Mouse (Mus musculus) limb, embryonic 15.5 days (tissue): Measurements from ENCODE around the gene Dnm3. TPM values are rescaled to one million over a fixed set of nuclear protein-coding genes. Genes with fewer than 3 reads are reported as not detected.

Experiments
- ATAC-seq: fragments of 200-750 bp; cut with Nextera tagmentation; 2 replicates; pipeline ENCODE4 v1.8.0; 2017; ENCODE audit warnings: low read depth, moderate TSS enrichment; ENCODE audit not compliant: insufficient number of reproducible peaks, low FRiP score, low TSS enrichment
- H3K27ac ChIP-seq: fragments of 300-500 bp; sonication (generic); 2 replicates; pipeline ENCODE4 v1.5.1; 2015; ENCODE audit warnings: moderate library complexity, mild to moderate bottlenecking, inconsistent platforms
- H3K27me3 ChIP-seq: fragments of 300-500 bp; sonication (generic); 2 replicates; pipeline ENCODE4 v1.6.1; 2015; ENCODE audit warnings: inconsistent platforms
- H3K36me3 ChIP-seq: fragments of 300-500 bp; sonication (generic); 2 replicates; pipeline ENCODE4 v1.6.1; 2015; ENCODE audit warnings: inconsistent platforms
- H3K4me1 ChIP-seq: fragments of 300-500 bp; sonication (generic); 2 replicates; pipeline ENCODE4 v1.6.1; 2015; ENCODE audit warnings: inconsistent platforms
- H3K4me2 ChIP-seq: fragments of 300-500 bp; sonication (generic); 2 replicates; pipeline ENCODE4 v1.6.1; 2015; ENCODE audit warnings: mild to moderate bottlenecking, inconsistent platforms
- H3K4me3 ChIP-seq: fragments of 300-500 bp; sonication (generic); 2 replicates; pipeline ENCODE4 v1.5.1; 2015; ENCODE audit warnings: mild to moderate bottlenecking, inconsistent platforms
- H3K9ac ChIP-seq: fragments of 300-500 bp; sonication (generic); 2 replicates; pipeline ENCODE4 v1.6.1; 2015; ENCODE audit warnings: inconsistent platforms
- H3K9me3 ChIP-seq: fragments of 300-500 bp; sonication (generic); 2 replicates; pipeline ENCODE4 v1.6.1; 2016; ENCODE audit warnings: inconsistent platforms
- WGBS: fragments of 180-500 bp; shearing (Covaris S2); methylation state at CpG from one replicate; pipeline ENCODE4 v1.1.7; 2015; 5-methylcytosine and 5-hydroxymethylcytosine counted together
- polyA plus RNA-seq: library from polyadenylated mRNA; unstranded; fragments of >200 nt; fragmentation: Nextera tagmentation; extraction: Ambion mirVana; gene quantifications from 2 replicates; pipeline ENCODE4 v1.2.1, GENCODE M21; 2015

The Dnm3 gene
- polyA plus RNA-seq, 1 experiment from 2014 or later, result 23.6 TPM

DNA sequence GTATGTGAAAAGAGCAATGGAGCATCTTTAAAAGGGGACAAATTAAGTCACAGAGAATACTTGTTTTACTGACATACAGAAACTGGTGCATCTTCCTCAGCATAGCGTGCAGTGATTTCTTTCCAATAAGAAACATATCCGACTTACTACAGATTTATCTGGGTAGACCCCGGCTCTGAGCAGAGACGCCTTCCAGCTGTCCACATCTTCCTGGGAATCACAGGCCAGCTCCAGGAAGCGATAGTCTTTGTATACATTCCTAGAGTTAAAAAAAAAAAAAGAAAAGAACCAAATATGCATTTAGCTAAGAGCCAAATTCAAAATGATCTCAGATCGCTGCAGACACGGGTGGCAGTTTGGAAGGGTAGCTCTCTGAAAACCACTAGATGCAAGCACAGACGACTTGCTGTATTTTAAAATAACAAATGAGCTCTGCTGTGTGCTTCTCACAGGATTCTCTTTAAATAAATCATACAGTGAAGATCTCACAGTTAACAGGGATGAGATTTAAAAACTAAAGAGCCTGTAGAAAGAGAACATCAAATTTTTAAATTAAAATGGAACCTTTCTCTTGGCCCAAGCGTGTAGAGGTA, 393.9 kb downstream of the Dnm3 start:
- peak overlapping the region; percentile 75 for H3K27ac ChIP-seq
- H3K36me3 ChIP-seq, result no peaks in the 10 kb centered on the region
- no peaks in the 10 kb centered on the region for H3K9me3 ChIP-seq
- no peak for ATAC-seq
- H3K4me1 ChIP-seq, result peaks cover 15% of the 10 kb centered on the region
- no peaks in the 10 kb centered on the region for H3K27me3 ChIP-seq
- H3K9ac ChIP-seq, result no peak overlapping the region
- WGBS, result 48% methylated on average over 9 of the region's 9 CpGs
- no peak overlapping the region for H3K4me3 ChIP-seq
- no peak overlapping the region for H3K4me2 ChIP-seq

- H3K4me2 ChIP-seq, result no peak overlapping the region
- H3K9ac ChIP-seq, result no peak overlapping the region
- H3K9me3 ChIP-seq, result no peaks in the 10 kb centered on the region
- no peak overlapping the region for H3K4me3 ChIP-seq
- ATAC-seq, result no peak
- peaks cover 15% of the 10 kb centered on the region for H3K4me1 ChIP-seq
- WGBS, result 70% methylated on average over 2 of the region's 2 CpGs
- no peaks in the 10 kb centered on the region for H3K27me3 ChIP-seq
- no peaks in the 10 kb centered on the region for H3K36me3 ChIP-seq
- H3K27ac ChIP-seq, result peak overlapping the region; percentile 57; the same call in 1 of the 2 replicates
Measured at GRCm38 (mm10) chr1:162083354-162083753, 394.5 kb downstream of the Dnm3 start.

DNA sequence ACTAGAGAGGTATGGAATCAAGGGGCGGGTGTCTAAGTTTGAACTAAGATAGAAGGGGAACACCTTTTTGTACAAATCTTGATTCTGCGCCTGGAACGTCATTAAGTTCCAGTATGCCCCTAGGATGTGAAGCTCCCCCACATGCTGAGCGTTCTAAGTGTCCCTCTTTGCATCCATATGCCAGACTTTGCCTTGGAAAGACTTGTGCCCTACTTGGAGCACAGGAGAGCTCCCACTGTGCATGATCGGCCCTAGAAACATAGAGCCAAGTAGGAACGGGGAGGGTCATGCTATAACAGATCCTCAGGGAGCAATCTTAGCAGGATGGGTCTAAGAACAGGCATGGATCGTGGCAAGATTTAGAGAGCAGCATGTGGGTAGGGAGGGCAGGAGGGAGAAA, 395.1 kb downstream of the Dnm3 start:
- peaks cover 19% of the 10 kb centered on the region for H3K4me1 ChIP-seq
- no peaks in the 10 kb centered on the region for H3K36me3 ChIP-seq
- no peak overlapping the region for H3K4me2 ChIP-seq
- H3K27ac ChIP-seq, result peak overlapping the region; percentile 57; the same call in 1 of the 2 replicates
- no peak overlapping the region for H3K9ac ChIP-seq
- ATAC-seq, result no peak
- no peaks in the 10 kb centered on the region for H3K27me3 ChIP-seq
- no peak overlapping the region for H3K4me3 ChIP-seq
- no peaks in the 10 kb centered on the region for H3K9me3 ChIP-seq
- WGBS, result 61% methylated on average over 7 of the region's 7 CpGs

DNA sequence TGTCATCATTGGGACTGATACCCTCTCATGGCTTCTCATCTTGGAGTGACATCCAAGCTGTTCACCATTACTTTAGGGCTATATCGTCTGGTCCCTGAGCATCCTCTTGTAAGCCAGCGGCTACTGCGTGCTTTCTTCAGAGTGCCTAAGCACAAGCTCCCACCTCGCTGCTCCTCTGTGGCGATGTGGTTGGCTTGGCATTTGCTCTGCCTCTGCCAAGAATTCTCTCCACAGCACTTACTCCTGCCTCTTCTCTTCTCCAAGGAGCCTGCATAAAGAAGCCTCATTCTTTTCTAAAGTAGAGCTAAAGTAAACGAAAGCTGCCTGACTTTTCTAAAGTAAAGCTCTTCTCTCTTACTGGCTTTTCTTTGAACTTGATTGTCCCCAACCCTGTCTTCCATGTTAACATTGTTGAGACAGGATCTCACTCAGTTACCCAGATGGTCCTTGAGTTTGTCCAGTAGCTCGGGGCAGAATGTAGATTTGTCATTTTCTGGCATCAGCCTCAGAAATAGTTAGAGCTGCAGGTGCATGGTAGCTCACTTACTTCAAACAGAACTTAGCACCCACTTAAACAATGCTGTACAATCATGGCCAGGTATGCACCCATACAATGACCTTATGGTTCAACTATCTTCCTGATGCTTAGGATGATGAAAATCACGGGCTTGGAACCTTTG, 396.0 kb downstream of the Dnm3 start:
- 70% methylated on average over 8 of the region's 8 CpGs for WGBS
- peak overlapping the region; percentile 38 for H3K27ac ChIP-seq
- no peaks in the 10 kb centered on the region for H3K36me3 ChIP-seq

DNA sequence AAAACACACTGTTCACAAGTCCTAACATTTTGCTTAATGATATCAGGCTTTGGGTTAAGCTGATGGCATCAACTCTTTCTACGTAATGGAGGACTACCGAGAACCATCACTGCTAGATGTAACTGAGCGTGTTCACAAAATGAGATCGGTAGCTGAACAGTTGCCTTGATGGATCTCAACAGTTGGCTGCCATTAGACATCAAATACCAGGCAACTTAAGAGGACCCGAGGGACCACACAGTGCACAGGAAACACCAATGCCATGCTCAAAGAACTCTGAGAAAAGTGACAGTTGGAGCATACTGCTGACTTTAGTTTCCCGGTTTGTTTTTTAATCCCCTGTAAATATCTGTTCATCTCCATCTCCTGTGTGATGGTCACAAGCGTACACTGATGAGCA, 397.8 kb downstream of the Dnm3 start:
- H3K9ac ChIP-seq, result no peak overlapping the region
- no peaks in the 10 kb centered on the region for H3K27me3 ChIP-seq
- no peak overlapping the region for H3K4me2 ChIP-seq
- H3K9me3 ChIP-seq, result no peaks in the 10 kb centered on the region
- H3K27ac ChIP-seq, result no peak overlapping the region
- 83% methylated on average over 7 of the region's 7 CpGs for WGBS
- no peak overlapping the region for H3K4me3 ChIP-seq
- no peak for ATAC-seq
- peaks cover 42% of the 10 kb centered on the region for H3K4me1 ChIP-seq
- no peaks in the 10 kb centered on the region for H3K36me3 ChIP-seq

More for the DNA sequence above, 396.0 kb downstream of the Dnm3 start:
- Histone ChIP-seq H3K4me3 (no peak overlapping the region), H3K4me2 (no peak overlapping the region), H3K9me3 (no peaks in the 10 kb centered on the region), H3K4me1 (peaks cover 28% of the 10 kb centered on the region), H3K27me3 (no peaks in the 10 kb centered on the region), H3K9ac (no peak overlapping the region)
- no peak for ATAC-seq

- no peak overlapping the region for H3K4me2 ChIP-seq
- H3K27me3 ChIP-seq, result no peaks in the 10 kb centered on the region
- ATAC-seq, result peak; percentile 31; the same call in 1 of the 2 replicates
- no peaks in the 10 kb centered on the region for H3K9me3 ChIP-seq
- peaks cover 47% of the 10 kb centered on the region for H3K4me1 ChIP-seq
- H3K36me3 ChIP-seq, result no peaks in the 10 kb centered on the region
- H3K27ac ChIP-seq, result peak overlapping the region; percentile 91
- 35% methylated on average over 6 of the region's 6 CpGs for WGBS
- no peak overlapping the region for H3K4me3 ChIP-seq
- no peak overlapping the region for H3K9ac ChIP-seq
Measured at GRCm38 (mm10) chr1:162077454-162077853, 400.4 kb downstream of the Dnm3 start.

GRCm38 (mm10) chr1:162076581-162077001, 401.2 kb downstream of the Dnm3 start:
- H3K4me1 ChIP-seq, result peaks cover 49% of the 10 kb centered on the region
- ATAC-seq, result no peak
- H3K4me3 ChIP-seq, result no peak overlapping the region
- H3K9ac ChIP-seq, result no peak overlapping the region
- 23% methylated on average over 10 of the region's 10 CpGs for WGBS
- H3K9me3 ChIP-seq, result no peaks in the 10 kb centered on the region
- H3K4me2 ChIP-seq, result no peak overlapping the region
- no peaks in the 10 kb centered on the region for H3K36me3 ChIP-seq
- no peaks in the 10 kb centered on the region for H3K27me3 ChIP-seq
- peak overlapping the region; percentile 91 for H3K27ac ChIP-seq

DNA sequence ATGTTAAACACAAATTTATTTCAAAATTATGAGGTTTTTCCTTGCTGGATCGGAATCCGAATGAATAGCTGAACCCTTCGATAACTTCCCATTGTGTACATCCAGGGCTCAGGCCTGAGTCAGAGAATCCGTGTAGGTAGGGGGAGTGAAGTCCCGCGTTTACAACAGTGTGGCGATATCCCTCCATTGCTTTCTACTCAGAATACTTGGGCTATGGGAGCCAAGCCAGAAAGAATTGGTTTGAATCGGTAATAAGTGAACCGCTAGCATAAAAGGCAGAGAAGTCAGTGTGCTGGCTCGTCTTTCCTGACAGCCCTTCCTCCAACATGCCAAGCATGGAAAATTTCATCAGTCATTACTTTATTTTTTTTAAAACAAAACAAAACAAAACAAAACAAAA, 402.0 kb downstream of the Dnm3 start:
- Histone ChIP-seq H3K9me3 (no peaks in the 10 kb centered on the region), H3K9ac (no peak overlapping the region), H3K27me3 (no peaks in the 10 kb centered on the region), H3K4me1 (peaks cover 49% of the 10 kb centered on the region), H3K27ac (peak overlapping the region; percentile 96), H3K36me3 (no peaks in the 10 kb centered on the region), H3K4me2 (0 out of 2 replicates have a peak overlapping the region, but pooled peaks have one; percentile 14), H3K4me3 (no peak overlapping the region)
- ATAC-seq, result no peak
- whole genome bisulfite sequencing, result 33% methylated on average over 10 of the region's 10 CpGs

GRCm38 (mm10) chr1:162075416-162075815, 402.4 kb downstream of the Dnm3 start:
- peak overlapping the region; percentile 96 for H3K27ac ChIP-seq
- no peak overlapping the region for H3K4me3 ChIP-seq
- H3K4me2 ChIP-seq, result 0 out of 2 replicates have a peak overlapping the region, but pooled peaks have one; percentile 14
- no peaks in the 10 kb centered on the region for H3K27me3 ChIP-seq
- ATAC-seq, result no peak
- 22% methylated on average over 4 of the region's 4 CpGs for WGBS
- peaks cover 49% of the 10 kb centered on the region for H3K4me1 ChIP-seq
- H3K36me3 ChIP-seq, result no peaks in the 10 kb centered on the region
- no peaks in the 10 kb centered on the region for H3K9me3 ChIP-seq
- H3K9ac ChIP-seq, result no peak overlapping the region

- no peak overlapping the region for H3K4me3 ChIP-seq
- H3K36me3 ChIP-seq, result no peaks in the 10 kb centered on the region
- no peak overlapping the region for H3K9ac ChIP-seq
- H3K27me3 ChIP-seq, result no peaks in the 10 kb centered on the region
- WGBS, result 22% methylated on average over 17 of the region's 17 CpGs
- no peaks in the 10 kb centered on the region for H3K9me3 ChIP-seq
- H3K4me2 ChIP-seq, result peak overlapping the region; percentile 25; the same call in 1 of the 2 replicates
- peak; percentile 74; the same call in 1 of the 2 replicates for ATAC-seq
- H3K4me1 ChIP-seq, result peaks cover 49% of the 10 kb centered on the region
- peak overlapping the region; percentile 96 for H3K27ac ChIP-seq
Measured at GRCm38 (mm10) chr1:162074626-162075410, 403.0 kb downstream of the Dnm3 start.

- WGBS, result 18% methylated on average over 7 of the region's 7 CpGs
- Histone ChIP-seq H3K4me2 (no peak overlapping the region), H3K27ac (peak overlapping the region; percentile 92), H3K4me1 (peaks cover 48% of the 10 kb centered on the region), H3K9ac (no peak overlapping the region), H3K27me3 (no peaks in the 10 kb centered on the region), H3K36me3 (no peaks in the 10 kb centered on the region), H3K4me3 (no peak overlapping the region), H3K9me3 (no peaks in the 10 kb centered on the region)
- ATAC-seq, result peak; percentile 30; the same call in 1 of the 2 replicates
Measured at GRCm38 (mm10) chr1:162072917-162073578, 404.8 kb downstream of the Dnm3 start.
